Comparison of ENCODE assay signal across 9 mouse cellular contexts in genomic region chr16:95872436-95872835, GRCm38 (mm10).
DNase-seq lines count a peak whose midpoint lies in the region; ATAC-seq and TF ChIP-seq lines count a peak whose summit lies in the region.
"Had no signal": no experiment of that assay in that cellular context is flagged by ENCODE, and none has a peak within 500 bp of the region (broad histone marks: within the 10 kb centered on the region; RNA-seq: fewer than 3 reads in every experiment).

No protein-coding gene starts in this region.

- no peak for TF ChIP-seq CTCF in lung, postnatal 0 days (IDR thresholded peaks at IDR 0.05)
- TF ChIP-seq CTCF in lung, adult 2 months (IDR thresholded peaks at IDR 0.05; ENCODE audit: insufficient read depth, low read length): no peak

- no peak for TF ChIP-seq POLR2A in lung, adult 2 months (IDR thresholded peaks at IDR 0.05; ENCODE audit: borderline replicate concordance, extremely low read depth, low read depth, low read length)

- no peaks in the 10 kb centered on the region for H3K36me3 ChIP-seq in lung, postnatal 0 days (ENCODE audit: insufficient read depth, low read length)
- no peaks in the 10 kb centered on the region for H3K36me3 ChIP-seq in midbrain, embryonic 10.5 days
- H3K36me3 ChIP-seq: intestine, embryonic 15.5 days had no signal

- intact Hi-C loops in gastrocnemius, postnatal 36 days (cut with DNase I): no loop called here
- intact Hi-C loops in heart, postnatal 25 days (cut with DNase I): no loop called here

- 41% methylated on average over 3 of the region's 3 CpGs for WGBS in lung, postnatal 0 days
- 32% methylated on average over 3 of the region's 3 CpGs for WGBS in lung, adult 2 months
- WGBS in midbrain, embryonic 10.5 days: 66% methylated on average over 3 of the region's 3 CpGs

- DNase-seq in lung, postnatal 0 days (ENCODE audit: low spot score): no peak
- no peak for DNase-seq in lung, adult 2 months
- DNase-seq in gastrocnemius, postnatal 36 days: peak; percentile 31 to 39
- DNase-seq in heart, postnatal 25 days (ENCODE audit: low spot score): peak; percentile 64
- DNase-seq in thymus, postnatal 36 days: peak; percentile 12 to 20
- DNase-seq in midbrain, embryonic 10.5 days (ENCODE audit: low spot score): no peak
- no peak for DNase-seq in T-cell, adult 2 months (ENCODE audit: low spot score)
- DNase-seq: cerebellum, adult 9-11 months had no signal

- TF ChIP-seq EP300 in lung, postnatal 0 days (IDR thresholded peaks at IDR 0.05): no peak

- ATAC-seq in lung, postnatal 0 days: peak; percentile 47
- ATAC-seq: intestine, embryonic 15.5 days had no signal

- no peak overlapping the region for H3K4me2 ChIP-seq in lung, postnatal 0 days (replicated peaks; ENCODE audit: low read depth, low read length)
- H3K4me2 ChIP-seq: intestine, embryonic 15.5 days had no signal

- H3K27me3 ChIP-seq in lung, postnatal 0 days (replicated peaks; ENCODE audit: insufficient read depth, low read length): no peaks in the 10 kb centered on the region
- no peaks in the 10 kb centered on the region for H3K27me3 ChIP-seq in midbrain, embryonic 10.5 days (ENCODE audit: low read depth, poor library complexity, severe bottlenecking)
- H3K27me3 ChIP-seq: intestine, embryonic 15.5 days had no signal

- no peaks in the 10 kb centered on the region for H3K4me1 ChIP-seq in lung, postnatal 0 days (ENCODE audit: insufficient read depth, low read depth, low read length)
- no peaks in the 10 kb centered on the region; the same call in 1 of the 2 replicates for H3K4me1 ChIP-seq in lung, adult 2 months (ENCODE audit: control insufficient read depth, insufficient read depth, low read length)
- H3K4me1 ChIP-seq in midbrain, embryonic 10.5 days: 0 out of 2 replicates have a peak, but pooled peaks cover 2% of the 10 kb centered on the region

- no peak overlapping the region for H3K4me3 ChIP-seq in lung, postnatal 0 days (ENCODE audit: low read depth, low read length)
- no peak overlapping the region for H3K4me3 ChIP-seq in lung, adult 2 months (replicated peaks; ENCODE audit: extremely low read depth, low read depth, low read length)
- H3K4me3 ChIP-seq in midbrain, embryonic 10.5 days: no peak overlapping the region
- H3K4me3 ChIP-seq: intestine, embryonic 15.5 days had no signal

- no peak overlapping the region for H3K27ac ChIP-seq in lung, postnatal 0 days (ENCODE audit: low read length)
- no peak overlapping the region for H3K27ac ChIP-seq in midbrain, embryonic 10.5 days (replicated peaks)
- H3K27ac ChIP-seq: intestine, embryonic 15.5 days had no signal

- no peaks in the 10 kb centered on the region for H3K9me3 ChIP-seq in lung, postnatal 0 days (ENCODE audit: low read length)
- H3K9me3 ChIP-seq in midbrain, embryonic 10.5 days (replicated peaks): no peaks in the 10 kb centered on the region
- H3K9me3 ChIP-seq: intestine, embryonic 15.5 days had no signal

- H3K9ac ChIP-seq in lung, postnatal 0 days (replicated peaks; ENCODE audit: low read depth): no peak overlapping the region
- H3K9ac ChIP-seq: intestine, embryonic 15.5 days had no signal

Comparison
In these comparisons a context has a peak if more than half of its experiments do, and no peak if none do; other contexts are left out.
1. DNase-seq: peak in gastrocnemius, postnatal 36 days (2 of 2), heart, postnatal 25 days (single experiment) and thymus, postnatal 36 days (2 of 2); none in lung, postnatal 0 days (single experiment), lung, adult 2 months (single experiment), midbrain, embryonic 10.5 days (single experiment) and T-cell, adult 2 months (single experiment).